Mouse (Mus musculus): ENCODE measurements around the gene Adam15. TPM values are rescaled to one million over a fixed set of nuclear protein-coding genes. Genes with fewer than 3 reads are reported as not detected.
A peak's percentile ranks its signal among the peaks of the same experiment; 100 is the strongest.

Gene Adam15
- polyA plus RNA-seq (2015; fragmentation: Nextera tagmentation; extraction: Ambion mirVana) = 9.1 and 9.2 TPM in 2 replicates

GRCm38 (mm10) chr3:89349869-89350501, at the start of gene Adam15:
Adam15 (minus strand) TSS chr3:89349996.
- ATAC-seq = peak; percentile 89
- Histone ChIP-seq H3K36me3 (replicated peaks; ENCODE audit: insufficient read depth, low read length) (no peaks in the 10 kb centered on the region), H3K4me2 (ENCODE audit: low read depth, low read length) (peak within 1 kb of the TSS; percentile 90), H3K9me3 (ENCODE audit: low read length) (no peaks in the 10 kb centered on the region), H3K4me1 (ENCODE audit: insufficient read depth) (peaks cover 14% of the 10 kb centered on the region), H3K9ac (replicated peaks) (peak within 1 kb of the TSS; percentile 50), H3K27ac (ENCODE audit: low read depth) (peak within 1 kb of the TSS; percentile 34; the same call in 1 of the 2 replicates), H3K27me3 (ENCODE audit: insufficient read depth, low read length) (peaks cover 28% of the 10 kb centered on the region), H3K4me3 (ENCODE audit: low read depth, low read length) (peak within 1 kb of the TSS; percentile 64)
- peak; percentile 90 for DNase-seq
- WGBS (ENCODE audit: insufficient replicate concordance) = 1% methylated on average over 59 of the region's 59 CpGs
- TF ChIP-seq EP300 (IDR thresholded peaks at IDR 0.05; ENCODE audit: low read depth) (no peak), CTCF (IDR thresholded peaks at IDR 0.05; ENCODE audit: low read depth) (no peak)

- H3K36me3 ChIP-seq (replicated peaks; ENCODE audit: insufficient read depth, low read length) = 0 out of 2 replicates have a peak, but pooled peaks cover 4% of the 10 kb centered on the region
- H3K9me3 ChIP-seq (ENCODE audit: low read length) = no peaks in the 10 kb centered on the region
- H3K9ac ChIP-seq (replicated peaks) = peak overlapping the region; percentile 79
- H3K27me3 ChIP-seq (ENCODE audit: insufficient read depth, low read length) = peaks cover 12% of the 10 kb centered on the region
- no peak for ATAC-seq
- TF ChIP-seq CTCF (IDR thresholded peaks at IDR 0.05; ENCODE audit: low read depth) (no peak), EP300 (IDR thresholded peaks at IDR 0.05; ENCODE audit: low read depth) (no peak)
- WGBS (ENCODE audit: insufficient replicate concordance) = 4% methylated on average over 4 of the region's 4 CpGs
- H3K4me3 ChIP-seq (ENCODE audit: low read depth, low read length) = peak overlapping the region; percentile 78
- peak overlapping the region; percentile 48; the same call in 1 of the 2 replicates for H3K27ac ChIP-seq (ENCODE audit: low read depth)
- peaks cover 34% of the 10 kb centered on the region for H3K4me1 ChIP-seq (ENCODE audit: insufficient read depth)
- H3K4me2 ChIP-seq (ENCODE audit: low read depth, low read length) = peak overlapping the region; percentile 100
- DNase-seq = no peak
These were observed 46.8 kb upstream of the Adam15 start for GRCm38 (mm10) chr3:89396654-89397005.

GRCm38 (mm10) chr3:89395806-89396653, 46.2 kb upstream of the Adam15 start:
- H3K4me3 ChIP-seq (ENCODE audit: low read depth, low read length) = peak overlapping the region; percentile 78
- H3K36me3 ChIP-seq (replicated peaks; ENCODE audit: insufficient read depth, low read length) = no peaks in the 10 kb centered on the region
- peak overlapping the region; percentile 100 for H3K4me2 ChIP-seq (ENCODE audit: low read depth, low read length)
- peaks cover 12% of the 10 kb centered on the region for H3K27me3 ChIP-seq (ENCODE audit: insufficient read depth, low read length)
- peak; percentile 67 for DNase-seq
- H3K4me1 ChIP-seq (ENCODE audit: insufficient read depth) = peaks cover 40% of the 10 kb centered on the region
- H3K9me3 ChIP-seq (ENCODE audit: low read length) = no peaks in the 10 kb centered on the region
- WGBS (ENCODE audit: insufficient replicate concordance) = under 1% methylated on average over 36 of the region's 44 CpGs
- TF ChIP-seq CTCF (IDR thresholded peaks at IDR 0.05; ENCODE audit: low read depth) (peak; percentile 94), EP300 (IDR thresholded peaks at IDR 0.05; ENCODE audit: low read depth) (no peak)
- H3K27ac ChIP-seq (ENCODE audit: low read depth) = peak overlapping the region; percentile 48; the same call in 1 of the 2 replicates
- peak overlapping the region; percentile 79 for H3K9ac ChIP-seq (replicated peaks)
- ATAC-seq = no peak

GRCm38 (mm10) chr3:89395419-89395805, 45.6 kb upstream of the Adam15 start:
- H3K27me3 ChIP-seq (ENCODE audit: insufficient read depth, low read length) = peaks cover 12% of the 10 kb centered on the region
- no peaks in the 10 kb centered on the region for H3K36me3 ChIP-seq (replicated peaks; ENCODE audit: insufficient read depth, low read length)
- TF ChIP-seq EP300 (IDR thresholded peaks at IDR 0.05; ENCODE audit: low read depth) (no peak), CTCF (IDR thresholded peaks at IDR 0.05; ENCODE audit: low read depth) (no peak)
- peak overlapping the region; percentile 79 for H3K9ac ChIP-seq (replicated peaks)
- H3K4me1 ChIP-seq (ENCODE audit: insufficient read depth) = peaks cover 46% of the 10 kb centered on the region
- H3K4me2 ChIP-seq (ENCODE audit: low read depth, low read length) = peak overlapping the region; percentile 100
- peak overlapping the region; percentile 99 for H3K27ac ChIP-seq (ENCODE audit: low read depth)
- DNase-seq (no peak), ATAC-seq (no peak)
- 4% methylated on average over 10 of the region's 10 CpGs for WGBS (ENCODE audit: insufficient replicate concordance)
- H3K4me3 ChIP-seq (ENCODE audit: low read depth, low read length) = peak overlapping the region; percentile 78
- H3K9me3 ChIP-seq (ENCODE audit: low read length) = no peaks in the 10 kb centered on the region

GRCm38 (mm10) chr3:89394894-89395256, 45.1 kb upstream of the Adam15 start:
- peaks cover 51% of the 10 kb centered on the region for H3K4me1 ChIP-seq (ENCODE audit: insufficient read depth)

More at GRCm38 (mm10) chr3:89394894-89395256, 45.1 kb upstream of the Adam15 start:
- DNase-seq (peak; percentile 84), ATAC-seq (peak; percentile 30)
- peak overlapping the region; percentile 99 for H3K27ac ChIP-seq (ENCODE audit: low read depth)
- H3K9ac ChIP-seq (replicated peaks) = peak overlapping the region; percentile 79
- H3K36me3 ChIP-seq (replicated peaks; ENCODE audit: insufficient read depth, low read length) = no peaks in the 10 kb centered on the region
- TF ChIP-seq CTCF (IDR thresholded peaks at IDR 0.05; ENCODE audit: low read depth) (no peak), EP300 (IDR thresholded peaks at IDR 0.05; ENCODE audit: low read depth) (peak; percentile 39; the same call in 1 of the 2 replicates)
- H3K4me3 ChIP-seq (ENCODE audit: low read depth, low read length) = peak overlapping the region; percentile 78
- no peaks in the 10 kb centered on the region for H3K9me3 ChIP-seq (ENCODE audit: low read length)
- peaks cover 12% of the 10 kb centered on the region for H3K27me3 ChIP-seq (ENCODE audit: insufficient read depth, low read length)
- 2% methylated on average over 12 of the region's 12 CpGs for WGBS (ENCODE audit: insufficient replicate concordance)
- H3K4me2 ChIP-seq (ENCODE audit: low read depth, low read length) = peak overlapping the region; percentile 100

Data from liver, postnatal 0 days (tissue).